Mouse (Mus musculus) myocyte (in vitro differentiated cells): Measurements from ENCODE around the gene Gm10135.

Source experiments
- CEBPB ChIP-seq: IDR thresholded peaks from 2 replicates; pipeline ENCODE4 v1.6.1; 2011; ENCODE audit warnings: mild to moderate bottlenecking, moderate library complexity; ENCODE audit not compliant: poor library complexity, insufficient read depth, severe bottlenecking
- E2F4 ChIP-seq: IDR thresholded peaks from one replicate; pipeline ENCODE4 v1.6.1; 2011; ENCODE audit warnings: mild to moderate bottlenecking, control low read depth, moderate library complexity; ENCODE audit not compliant: insufficient read depth
- MAX ChIP-seq: IDR thresholded peaks from one replicate; pipeline ENCODE4 v1.6.1; 2011; ENCODE audit warnings: low read depth, mild to moderate bottlenecking, control low read depth
- MYOD1 ChIP-seq, 3 experiments: IDR thresholded peaks; one replicate each; pipeline ENCODE4 v1.6.1; 2011; ENCODE audit warnings: control low read depth in 2 of 3, low read depth in 2 of 3, mild to moderate bottlenecking in 2 of 3, moderate library complexity in 1 of 3; ENCODE audit not compliant: insufficient read length in 2 of 3, control insufficient read depth in 1 of 3
- MYOG ChIP-seq, 3 experiments: IDR thresholded peaks; one replicate each; pipeline ENCODE4 v1.6.1; 2011; ENCODE audit warnings: control low read depth in 2 of 3, low read depth in 2 of 3, mild to moderate bottlenecking in 2 of 3; ENCODE audit not compliant: insufficient read length in 2 of 3, control insufficient read depth in 1 of 3, insufficient read depth in 1 of 3
- POLR2A ChIP-seq: IDR thresholded peaks from one replicate; pipeline ENCODE4 v1.6.1; 2011; ENCODE audit warnings: low read depth, mild to moderate bottlenecking, control low read depth, moderate library complexity; ENCODE audit not compliant: insufficient read length
- POLR2AphosphoS2 ChIP-seq: IDR thresholded peaks from one replicate; pipeline ENCODE4 v1.6.1; 2011; ENCODE audit warnings: low read depth, control low read depth; ENCODE audit not compliant: insufficient read length
- REST ChIP-seq: IDR thresholded peaks from one replicate; pipeline ENCODE4 v1.6.1; 2011; ENCODE audit warnings: mild to moderate bottlenecking, control low read depth, moderate library complexity; ENCODE audit not compliant: insufficient read depth, insufficient read length
- SRF ChIP-seq: IDR thresholded peaks from one replicate; pipeline ENCODE4 v1.6.1; 2011; ENCODE audit warnings: low read depth; ENCODE audit not compliant: control insufficient read depth, insufficient read length
- TCF12 ChIP-seq: IDR thresholded peaks from one replicate; pipeline ENCODE4 v1.6.1; 2011; ENCODE audit warnings: mild to moderate bottlenecking, control low read depth; ENCODE audit not compliant: poor library complexity, insufficient read depth, severe bottlenecking
- TCF3 ChIP-seq: IDR thresholded peaks from one replicate; pipeline ENCODE4 v1.6.1; 2011; ENCODE audit warnings: low read depth, control low read depth; ENCODE audit not compliant: insufficient read length
- USF1 ChIP-seq: IDR thresholded peaks from one replicate; pipeline ENCODE4 v1.6.1; 2011; ENCODE audit warnings: low read depth, mild to moderate bottlenecking, control low read depth, moderate library complexity

DNA sequence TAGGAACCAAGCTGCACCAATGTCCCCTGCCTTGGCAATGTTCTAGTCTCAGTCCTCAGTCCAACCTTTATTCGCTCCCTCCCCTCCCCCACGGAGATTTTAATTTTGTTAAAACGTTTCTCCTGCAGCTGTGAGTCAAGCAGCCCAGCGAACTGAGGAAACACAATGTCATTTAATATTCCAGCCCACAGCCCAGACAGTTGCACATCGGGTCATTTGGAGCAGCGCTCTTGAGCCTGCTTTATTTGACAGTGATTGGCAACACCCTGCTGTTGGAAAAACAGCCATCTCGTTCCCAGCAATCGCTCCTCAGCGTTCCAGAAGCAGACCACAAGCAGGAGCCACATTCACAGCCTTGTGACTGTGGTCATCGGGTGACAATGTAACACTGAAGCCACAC is 20.9 kb upstream of the Gm10135 start:
- no peak for TF ChIP-seq MAX
- TF ChIP-seq POLR2A = no peak
- no peak for TF ChIP-seq POLR2AphosphoS2
- TF ChIP-seq CEBPB = no peak
- TF ChIP-seq E2F4 = no peak
- TF ChIP-seq USF1 = no peak
- no peak for TF ChIP-seq TCF12
- TF ChIP-seq SRF = no peak
- TF ChIP-seq MYOD1 (IDR thresholded peaks at IDR 0.05; ENCODE audit: control insufficient read depth in 1 of 3, insufficient read length in 2 of 3, low read depth in 2 of 3) = peak; percentile 16 to 19 (median 18)
- no peak for TF ChIP-seq TCF3
- TF ChIP-seq REST = no peak
- TF ChIP-seq MYOG (IDR thresholded peaks at IDR 0.05; ENCODE audit: control insufficient read depth in 1 of 3, insufficient read depth in 1 of 3, insufficient read length in 2 of 3, low read depth in 2 of 3) = peak in 1 of 3 experiments; percentile 22
